Mouse (Mus musculus) myocyte (in vitro differentiated cells): Measurements from ENCODE around the gene Spint4. TPM values are rescaled to one million over a fixed set of nuclear protein-coding genes. Genes with fewer than 3 reads are reported as not detected.
"Not testable (repeated sequence)": the region's sequence is repeated elsewhere in the genome, so short reads cannot be mapped to it uniquely, and the experiment has no call there.

Experiments used
- H3K27me3 ChIP-seq: one replicate; pipeline ENCODE4 v1.6.1; 2011; ENCODE audit not compliant: control insufficient read depth, insufficient read depth, insufficient read length
- H3K36me3 ChIP-seq: one replicate; pipeline ENCODE4 v1.6.1; 2011; ENCODE audit not compliant: control insufficient read depth, insufficient read depth
- H3K4me2 ChIP-seq: one replicate; pipeline ENCODE4 v1.6.1; 2011; ENCODE audit warnings: low read depth, control low read depth
- H3K4me3 ChIP-seq: one replicate; pipeline ENCODE4 v1.5.1; 2011; ENCODE audit warnings: mild to moderate bottlenecking, control low read depth, moderate library complexity
- H3K79me2 ChIP-seq: one replicate; pipeline ENCODE4 v1.6.1; 2011; ENCODE audit not compliant: control insufficient read depth, insufficient read depth
- H3ac ChIP-seq: one replicate; pipeline ENCODE4 v1.6.1; 2011; ENCODE audit not compliant: control insufficient read depth, insufficient read length
- CEBPB ChIP-seq: IDR thresholded peaks from 2 replicates; pipeline ENCODE4 v1.6.1; 2011; ENCODE audit warnings: mild to moderate bottlenecking, moderate library complexity; ENCODE audit not compliant: poor library complexity, insufficient read depth, severe bottlenecking
- E2F4 ChIP-seq: IDR thresholded peaks from one replicate; pipeline ENCODE4 v1.6.1; 2011; ENCODE audit warnings: mild to moderate bottlenecking, control low read depth, moderate library complexity; ENCODE audit not compliant: insufficient read depth
- MAX ChIP-seq: IDR thresholded peaks from one replicate; pipeline ENCODE4 v1.6.1; 2011; ENCODE audit warnings: low read depth, mild to moderate bottlenecking, control low read depth
- MYOD1 ChIP-seq, 3 experiments: IDR thresholded peaks; one replicate each; pipeline ENCODE4 v1.6.1; 2011; ENCODE audit warnings: control low read depth in 2 of 3, low read depth in 2 of 3, mild to moderate bottlenecking in 2 of 3, moderate library complexity in 1 of 3; ENCODE audit not compliant: insufficient read length in 2 of 3, control insufficient read depth in 1 of 3
- MYOG ChIP-seq, 3 experiments: IDR thresholded peaks; one replicate each; pipeline ENCODE4 v1.6.1; 2011; ENCODE audit warnings: control low read depth in 2 of 3, low read depth in 2 of 3, mild to moderate bottlenecking in 2 of 3; ENCODE audit not compliant: insufficient read length in 2 of 3, control insufficient read depth in 1 of 3, insufficient read depth in 1 of 3
- POLR2A ChIP-seq: IDR thresholded peaks from one replicate; pipeline ENCODE4 v1.6.1; 2011; ENCODE audit warnings: low read depth, mild to moderate bottlenecking, control low read depth, moderate library complexity; ENCODE audit not compliant: insufficient read length
- POLR2AphosphoS2 ChIP-seq: IDR thresholded peaks from one replicate; pipeline ENCODE4 v1.6.1; 2011; ENCODE audit warnings: low read depth, control low read depth; ENCODE audit not compliant: insufficient read length
- REST ChIP-seq: IDR thresholded peaks from one replicate; pipeline ENCODE4 v1.6.1; 2011; ENCODE audit warnings: mild to moderate bottlenecking, control low read depth, moderate library complexity; ENCODE audit not compliant: insufficient read depth, insufficient read length
- SRF ChIP-seq: IDR thresholded peaks from one replicate; pipeline ENCODE4 v1.6.1; 2011; ENCODE audit warnings: low read depth; ENCODE audit not compliant: control insufficient read depth, insufficient read length
- TCF12 ChIP-seq: IDR thresholded peaks from one replicate; pipeline ENCODE4 v1.6.1; 2011; ENCODE audit warnings: mild to moderate bottlenecking, control low read depth; ENCODE audit not compliant: poor library complexity, insufficient read depth, severe bottlenecking
- TCF3 ChIP-seq: IDR thresholded peaks from one replicate; pipeline ENCODE4 v1.6.1; 2011; ENCODE audit warnings: low read depth, control low read depth; ENCODE audit not compliant: insufficient read length
- USF1 ChIP-seq: IDR thresholded peaks from one replicate; pipeline ENCODE4 v1.6.1; 2011; ENCODE audit warnings: low read depth, mild to moderate bottlenecking, control low read depth, moderate library complexity
- polyA plus RNA-seq: library from polyadenylated mRNA; unstranded; fragments of >200 nt; fragmentation: generic; extraction: Trizol; gene quantifications from one replicate; pipeline ENCODE4 v1.2.1, GENCODE M21; 2012; ENCODE audit warnings: missing spikeins

Spint4 gene
- polyA plus RNA-seq, 1 experiment, result not detected

- no peak for TF ChIP-seq TCF3
- no peak for TF ChIP-seq SRF
- TF ChIP-seq CEBPB, result no peak
- no peak for TF ChIP-seq USF1
- no peak for TF ChIP-seq MAX
- no peak for TF ChIP-seq TCF12
- no peak for TF ChIP-seq MYOG (IDR thresholded peaks at IDR 0.05; ENCODE audit: control insufficient read depth in 1 of 3, insufficient read depth in 1 of 3, insufficient read length in 2 of 3, low read depth in 2 of 3)
- TF ChIP-seq E2F4, result no peak
- TF ChIP-seq MYOD1 (IDR thresholded peaks at IDR 0.05; ENCODE audit: control insufficient read depth in 1 of 3, insufficient read length in 2 of 3, low read depth in 2 of 3), result no peak
- TF ChIP-seq POLR2AphosphoS2, result no peak
- TF ChIP-seq POLR2A, result no peak
- TF ChIP-seq REST, result no peak
- H3ac ChIP-seq, result no peak overlapping the region
- no peak overlapping the region for H3K4me2 ChIP-seq
- H3K36me3 ChIP-seq, result no peaks in the 10 kb centered on the region
- H3K27me3 ChIP-seq, result peaks cover 16% of the 10 kb centered on the region
- no peaks in the 10 kb centered on the region for H3K79me2 ChIP-seq
- no peak overlapping the region for H3K4me3 ChIP-seq
Measured at GRCm38 (mm10) chr2:164705328-164705727, 7.0 kb downstream of the Spint4 start.

DNA sequence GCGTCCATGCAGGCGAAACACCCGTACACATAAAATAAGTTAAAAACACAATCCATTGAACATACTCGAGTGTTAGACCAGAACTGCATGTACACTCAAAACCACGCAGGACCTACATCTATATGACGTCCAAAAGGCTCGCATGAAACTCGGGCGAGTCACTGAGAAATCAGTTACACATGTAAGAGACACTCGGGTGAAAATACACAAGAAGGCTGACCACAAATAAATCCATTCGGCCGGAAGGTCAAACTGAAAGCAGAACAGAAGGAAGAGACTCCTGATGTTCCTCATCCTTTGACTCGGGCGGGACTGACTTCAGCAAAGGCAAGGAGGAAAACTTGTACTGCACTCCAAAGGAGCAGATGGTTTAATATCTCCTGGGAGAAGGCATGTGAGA, 7.7 kb downstream of the Spint4 start:
- Histone ChIP-seq H3K4me3 (no peak overlapping the region), H3K4me2 (no peak overlapping the region), H3K79me2 (no peaks in the 10 kb centered on the region), H3ac (no peak overlapping the region), H3K36me3 (no peaks in the 10 kb centered on the region), H3K27me3 (peaks cover 11% of the 10 kb centered on the region)
- TF ChIP-seq MYOD1 (IDR thresholded peaks at IDR 0.05; ENCODE audit: control insufficient read depth in 1 of 3, insufficient read length in 2 of 3, low read depth in 2 of 3), result no peak
- no peak for TF ChIP-seq POLR2AphosphoS2
- no peak for TF ChIP-seq SRF
- no peak for TF ChIP-seq MAX
- no peak for TF ChIP-seq USF1
- no peak for TF ChIP-seq TCF3
- no peak for TF ChIP-seq REST
- TF ChIP-seq POLR2A, result no peak

- no peaks in the 10 kb centered on the region for H3K36me3 ChIP-seq
- H3K4me2 ChIP-seq, result no peak within 1 kb of the TSS
- no peak within 1 kb of the TSS for H3K4me3 ChIP-seq
- no peak within 1 kb of the TSS for H3ac ChIP-seq
- H3K79me2 ChIP-seq, result no peaks in the 10 kb centered on the region
- peaks cover 44% of the 10 kb centered on the region for H3K27me3 ChIP-seq
- TF ChIP-seq MYOG (IDR thresholded peaks at IDR 0.05; ENCODE audit: control insufficient read depth in 1 of 3, insufficient read depth in 1 of 3, insufficient read length in 2 of 3, low read depth in 2 of 3), result no peak
Measured at GRCm38 (mm10) chr2:164715005-164715404, 16.7 kb downstream of the Spint4 start, which contains the start of gene Spint5. Spint5 (plus strand) TSS chr2:164715305.

- peaks cover 44% of the 10 kb centered on the region for H3K27me3 ChIP-seq
- not testable (repeated sequence) for H3K4me3 ChIP-seq, H3K79me2 ChIP-seq, H3ac ChIP-seq, H3K36me3 ChIP-seq, H3K4me2 ChIP-seq
Measured at GRCm38 (mm10) chr2:164716194-164716786, 18.0 kb downstream of the Spint4 start.

GRCm38 (mm10) chr2:164723276-164723675, 25.0 kb downstream of the Spint4 start:
- no peak overlapping the region for H3K4me2 ChIP-seq
- H3K36me3 ChIP-seq, result no peaks in the 10 kb centered on the region
- no peaks in the 10 kb centered on the region for H3K79me2 ChIP-seq
- no peak overlapping the region for H3K4me3 ChIP-seq
- TF ChIP-seq REST (no peak), E2F4 (no peak), TCF3 (no peak), MAX (no peak), MYOG (IDR thresholded peaks at IDR 0.05; ENCODE audit: control insufficient read depth in 1 of 3, insufficient read depth in 1 of 3, insufficient read length in 2 of 3, low read depth in 2 of 3) (no peak), SRF (no peak), POLR2A (no peak), CEBPB (no peak), POLR2AphosphoS2 (no peak), TCF12 (no peak), MYOD1 (IDR thresholded peaks at IDR 0.05; ENCODE audit: control insufficient read depth in 1 of 3, insufficient read length in 2 of 3, low read depth in 2 of 3) (no peak), USF1 (no peak)
- peaks cover 41% of the 10 kb centered on the region for H3K27me3 ChIP-seq
- no peak overlapping the region for H3ac ChIP-seq
